ENCODE assay signal across 27 mouse cellular contexts in genomic region chr14:43250549-43251253, GRCm38 (mm10). TPM values are rescaled to one million over a fixed set of nuclear protein-coding genes. Genes with fewer than 3 reads are reported as not detected.
A peak's percentile ranks its signal among the peaks of the same experiment; 100 is the strongest.
DNase-seq lines count a peak whose midpoint lies in the region; ATAC-seq and TF ChIP-seq lines count a peak whose summit lies in the region.
"Not testable (repeated sequence)": the region's sequence is repeated elsewhere in the genome, so short reads cannot be mapped to it uniquely, and the experiment has no call there.
"Had no signal": no experiment of that assay in that cellular context is flagged by ENCODE, and none has a peak within 500 bp of the region (broad histone marks: within the 10 kb centered on the region; RNA-seq: fewer than 3 reads in every experiment).

No protein-coding gene starts in this region.

- not testable (repeated sequence) for H3K36me3 ChIP-seq in hindbrain, postnatal 0 days (ENCODE audit: insufficient read depth, low read length); midbrain, embryonic 11.5 days (ENCODE audit: control insufficient read depth, insufficient read depth, low read length); thymus, adult 2 months (ENCODE audit: control insufficient read depth, insufficient read depth, low read length)

- ATAC-seq in Patski: peak; percentile 90
- not testable (repeated sequence) for ATAC-seq in hindbrain, postnatal 0 days; midbrain, embryonic 11.5 days (ENCODE audit: low FRiP score)

- POLR2A ChIA-PET in Patski (lab: Charles Lee): not testable (repeated sequence)

- H3K27ac ChIP-seq in hindbrain, postnatal 0 days; left cerebral cortex, adult 2 months; midbrain, embryonic 11.5 days (ENCODE audit: low read depth, low read length); thymus, adult 2 months (ENCODE audit: control insufficient read depth, insufficient read depth, low read length): not testable (repeated sequence)

- peak; percentile 65 for TF ChIP-seq CTCF in Patski (IDR thresholded peaks at IDR 0.05)
- TF ChIP-seq CTCF in hindbrain, postnatal 0 days (IDR thresholded peaks at IDR 0.05; ENCODE audit: low read depth): peak; percentile 8; the same call in 1 of the 2 replicates
- TF ChIP-seq CTCF in left cerebral cortex, adult 2 months (IDR thresholded peaks at IDR 0.05): peak; percentile 14
- not testable (repeated sequence) for TF ChIP-seq CTCF in thymus, adult 2 months (IDR thresholded peaks at IDR 0.05; ENCODE audit: borderline replicate concordance, control insufficient read depth, extremely low read depth, insufficient read depth, low read length, poor library complexity)

- not testable (repeated sequence) for TF ChIP-seq POLR2A in thymus, adult 2 months (IDR thresholded peaks at IDR 0.05; ENCODE audit: control insufficient read depth, extremely low read depth, insufficient read depth, low read length, poor library complexity)

- not testable (repeated sequence) for H3K27me3 ChIP-seq in Patski; hindbrain, postnatal 0 days (ENCODE audit: insufficient read depth, low read length); midbrain, embryonic 11.5 days (ENCODE audit: control insufficient read depth, insufficient read depth, low read length); thymus, adult 2 months (ENCODE audit: control insufficient read depth, insufficient read depth, low read length)

- intact Hi-C loops in left cerebral cortex, adult 2 months (cut with DNase I): not testable (repeated sequence)

- WGBS in hindbrain, postnatal 0 days: 43% methylated on average over 5 of the region's 6 CpGs
- 27% methylated on average over 5 of the region's 6 CpGs for WGBS in midbrain, embryonic 11.5 days
- WGBS in thymus, adult 2 months: 38% methylated on average over 5 of the region's 6 CpGs

- H3K4me2 ChIP-seq in hindbrain, postnatal 0 days (ENCODE audit: low read depth, low read length); midbrain, embryonic 11.5 days: not testable (repeated sequence)

- H3K4me3 ChIP-seq in hindbrain, postnatal 0 days (ENCODE audit: low read length); left cerebral cortex, adult 2 months; midbrain, embryonic 11.5 days (ENCODE audit: low read depth, low read length); thymus, adult 2 months (ENCODE audit: control insufficient read depth, insufficient read depth, low read length): not testable (repeated sequence)

- not testable (repeated sequence) for H3K4me1 ChIP-seq in hindbrain, postnatal 0 days (ENCODE audit: insufficient read depth, low read length); midbrain, embryonic 11.5 days (ENCODE audit: control insufficient read depth, insufficient read depth, low read length); thymus, adult 2 months (replicated peaks; ENCODE audit: control insufficient read depth, insufficient read depth, low read length)

- in situ Hi-C loops in Patski (cut with MboI; ENCODE audit: low pct_unique_long_range_greater_than_20kb): not testable (repeated sequence)

- CTCF ChIA-PET in Patski (lab: Charles Lee): not testable (repeated sequence)

- peak; percentile 1 for DNase-seq in Patski (ENCODE audit: low read depth, low spot score)
- DNase-seq in gastrocnemius, postnatal 10 days: peak; percentile 5
- not testable (repeated sequence) for DNase-seq in hindbrain, postnatal 0 days (ENCODE audit: low spot score); left cerebral cortex, adult 2 months (ENCODE audit: extremely low spot score in 1 of 2, low spot score in 2 of 2)
- DNase-seq in kidney, adult 9 months: peak; percentile 46
- DNase-seq in kidney, postnatal 10 days: peak; percentile 13
- DNase-seq in midbrain, embryonic 11.5 days (ENCODE audit: low spot score, missing footprints): peak; percentile 59
- peak; percentile 4 for DNase-seq in thymus, adult 2 months

- H3K9ac ChIP-seq in hindbrain, postnatal 0 days (replicated peaks; ENCODE audit: low read length); midbrain, embryonic 11.5 days (ENCODE audit: low read length): not testable (repeated sequence)

- H3K9me3 ChIP-seq in hindbrain, postnatal 0 days (ENCODE audit: low read length); midbrain, embryonic 11.5 days (ENCODE audit: control insufficient read depth, low read length): not testable (repeated sequence)

RNA-seq across cellular contexts. Expression of gene Gm8126, which starts 7.7 kb away (rescaled TPM):
- 1.9 TPM for polyA plus RNA-seq in Patski (2021)
- not detected for total RNA-seq in gastrocnemius, postnatal 10 days (2021)
- not detected in 2 replicates for total RNA-seq in hindbrain, postnatal 0 days (2014; rRNA removed)
- polyA plus RNA-seq in hindbrain, postnatal 0 days (2015; fragmentation: Nextera tagmentation; extraction: Ambion mirVana): not detected in 2 replicates
- total RNA-seq in left cerebral cortex, adult 2 months (2021): 1 to 10 TPM; 1.1 to 2.1 TPM
- polyA plus RNA-seq in midbrain, embryonic 11.5 days (2014; fragmentation: Nextera tagmentation; extraction: Ambion mirVana): not detected in 2 replicates
- polyA plus RNA-seq in thymus, adult 2 months (2012; rRNA removed): 0.07 TPM in 1 of 2 replicates, not detected in the other
- total RNA-seq: adrenal gland, adult 18-20 months; adrenal gland, postnatal 36 days; ES-E14; gastrocnemius, adult 8-10 months; gastrocnemius, postnatal 36 days; granulocyte monocyte progenitor cell, adult 5-6 weeks; heart, adult 8-10 months; heart, postnatal 10 days; heart, postnatal 36 days had no signal
- polyA plus RNA-seq: embryonic facial prominence, embryonic 12.5 days; embryonic facial prominence, embryonic 15.5 days; forebrain, embryonic 12.5 days; forebrain, embryonic 15.5 days; heart, embryonic 12.5 days; heart, embryonic 15.5 days; hindbrain, embryonic 10.5 days; hindbrain, embryonic 13.5 days; hindbrain, embryonic 16.5 days had no signal

RNA-seq across cellular contexts. Expression of gene Gm8122, which starts 15.6 kb away (rescaled TPM):
- polyA plus RNA-seq in Patski (2021): not detected
- total RNA-seq in gastrocnemius, postnatal 10 days (2021): not detected
- total RNA-seq in hindbrain, postnatal 0 days (2014; rRNA removed): not detected in 2 replicates
- polyA plus RNA-seq in hindbrain, postnatal 0 days (2015; fragmentation: Nextera tagmentation; extraction: Ambion mirVana): not detected in 2 replicates
- total RNA-seq in left cerebral cortex, adult 2 months (2021): not detected
- not detected in 2 replicates for polyA plus RNA-seq in midbrain, embryonic 11.5 days (2014; fragmentation: Nextera tagmentation; extraction: Ambion mirVana)
- polyA plus RNA-seq in thymus, adult 2 months (2012; rRNA removed): not detected in 2 replicates
- total RNA-seq: adrenal gland, adult 18-20 months; adrenal gland, postnatal 10 days; adrenal gland, postnatal 36 days; ES-E14; gastrocnemius, adult 8-10 months; gastrocnemius, postnatal 36 days; granulocyte monocyte progenitor cell, adult 5-6 weeks; heart, adult 8-10 months; heart, postnatal 10 days; heart, postnatal 36 days had no signal
- polyA plus RNA-seq: embryonic facial prominence, embryonic 12.5 days; embryonic facial prominence, embryonic 15.5 days; forebrain, embryonic 12.5 days; forebrain, embryonic 15.5 days; heart, embryonic 12.5 days; heart, embryonic 15.5 days; hindbrain, embryonic 10.5 days; hindbrain, embryonic 13.5 days; hindbrain, embryonic 16.5 days had no signal

RNA-seq across cellular contexts. Expression of gene Gm9732, which starts 24.1 kb away (rescaled TPM):
- 1.6 TPM for polyA plus RNA-seq in Patski (2021)
- not detected for total RNA-seq in gastrocnemius, postnatal 10 days (2021)
- 1.4 TPM in 1 of 2 replicates, not detected in the other for total RNA-seq in hindbrain, postnatal 0 days (2014; rRNA removed)
- polyA plus RNA-seq in hindbrain, postnatal 0 days (2015; fragmentation: Nextera tagmentation; extraction: Ambion mirVana): 0.15 TPM in 1 of 2 replicates, not detected in the other
- total RNA-seq in left cerebral cortex, adult 2 months (2021): under 1 TPM; 0.29 to 0.47 TPM
- not detected in 2 replicates for polyA plus RNA-seq in midbrain, embryonic 11.5 days (2014; fragmentation: Nextera tagmentation; extraction: Ambion mirVana)
- not detected in 2 replicates for polyA plus RNA-seq in thymus, adult 2 months (2012; rRNA removed)
- total RNA-seq: adrenal gland, adult 18-20 months; adrenal gland, postnatal 10 days; adrenal gland, postnatal 36 days; gastrocnemius, adult 8-10 months; gastrocnemius, postnatal 36 days; granulocyte monocyte progenitor cell, adult 5-6 weeks; heart, adult 8-10 months; heart, postnatal 10 days; heart, postnatal 36 days had no signal
- polyA plus RNA-seq: embryonic facial prominence, embryonic 12.5 days; embryonic facial prominence, embryonic 15.5 days; forebrain, embryonic 15.5 days; heart, embryonic 12.5 days; heart, embryonic 15.5 days; hindbrain, embryonic 10.5 days; hindbrain, embryonic 16.5 days had no signal

RNA-seq across cellular contexts. Expression of gene Gm8127, which starts 42.9 kb away (rescaled TPM):
- not detected for polyA plus RNA-seq in Patski (2021)
- not detected for total RNA-seq in gastrocnemius, postnatal 10 days (2021)
- total RNA-seq in hindbrain, postnatal 0 days (2014; rRNA removed): not detected in 2 replicates
- not detected in 2 replicates for polyA plus RNA-seq in hindbrain, postnatal 0 days (2015; fragmentation: Nextera tagmentation; extraction: Ambion mirVana)
- not detected for total RNA-seq in left cerebral cortex, adult 2 months (2021)
- polyA plus RNA-seq in midbrain, embryonic 11.5 days (2014; fragmentation: Nextera tagmentation; extraction: Ambion mirVana): not detected in 2 replicates
- polyA plus RNA-seq in thymus, adult 2 months (2012; rRNA removed): not detected in 2 replicates
- total RNA-seq: adrenal gland, adult 18-20 months; adrenal gland, postnatal 10 days; adrenal gland, postnatal 36 days; ES-E14; gastrocnemius, adult 8-10 months; gastrocnemius, postnatal 36 days; granulocyte monocyte progenitor cell, adult 5-6 weeks; heart, adult 8-10 months; heart, postnatal 10 days; heart, postnatal 36 days had no signal
- polyA plus RNA-seq: embryonic facial prominence, embryonic 12.5 days; embryonic facial prominence, embryonic 15.5 days; forebrain, embryonic 12.5 days; forebrain, embryonic 15.5 days; heart, embryonic 12.5 days; heart, embryonic 15.5 days; hindbrain, embryonic 10.5 days; hindbrain, embryonic 13.5 days; hindbrain, embryonic 16.5 days had no signal
